Mouse (Mus musculus) cerebellum, postnatal 25 days (tissue): ENCODE data around the gene Gm17662.

Experiments used
- DNase-seq, 2 experiments: peaks; one replicate each; pipeline ENCODE4 v3.0.0; 2021; ENCODE audit warnings: mixed read lengths in 2 of 2

Gm17662 gene

DNA sequence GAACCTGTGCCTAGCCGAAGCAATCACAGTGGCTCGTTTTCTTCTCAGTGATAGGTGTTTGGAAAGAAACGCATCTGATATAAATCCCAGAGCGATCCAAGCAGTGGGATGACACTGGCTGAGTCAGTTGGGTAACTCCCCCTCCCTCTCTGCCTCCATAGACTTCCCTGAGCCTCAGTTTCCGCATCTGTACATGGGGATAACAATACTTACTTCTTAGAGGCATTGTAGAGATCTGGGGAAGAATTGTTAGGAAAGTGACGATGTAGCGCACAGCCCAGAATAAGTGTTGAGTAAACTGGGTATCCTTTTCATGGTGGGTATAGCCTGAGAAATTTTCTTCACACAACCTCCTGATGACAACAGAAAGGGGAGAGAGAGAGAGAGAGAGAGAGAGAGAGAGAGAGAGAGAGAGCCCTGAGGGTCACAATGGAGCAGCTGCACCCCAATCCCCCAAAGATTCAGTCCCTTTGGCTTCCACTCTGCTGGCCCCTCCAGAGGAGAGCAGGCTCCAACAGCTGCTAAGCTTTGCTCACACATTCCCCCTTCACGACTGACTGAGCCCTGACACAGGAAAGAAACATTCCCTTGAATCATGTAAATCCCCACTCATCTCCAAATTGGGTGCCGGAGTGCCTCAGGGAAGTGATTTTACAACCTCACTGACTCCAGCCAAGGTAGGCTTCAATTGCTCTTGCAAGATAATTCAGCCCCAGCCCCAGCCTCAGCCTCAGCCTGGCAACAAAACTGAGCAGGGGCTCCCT is 31.6 kb downstream of the Gm17662 start:
- no peak for DNase-seq

GRCm38 (mm10) chr4:104891708-104892107 is 34.6 kb downstream of the Gm17662 start:
- DNase-seq, result peak; percentile 66 to 78

- no peak for DNase-seq
These were observed 36.5 kb downstream of the Gm17662 start for GRCm38 (mm10) chr4:104893588-104893987.

- peak; percentile 66 to 78 for DNase-seq
These were observed 37.0 kb downstream of the Gm17662 start for GRCm38 (mm10) chr4:104894004-104894734.

- DNase-seq, result peak; percentile 17 to 46
These were observed 45.7 kb downstream of the Gm17662 start for GRCm38 (mm10) chr4:104902836-104903235.

DNA sequence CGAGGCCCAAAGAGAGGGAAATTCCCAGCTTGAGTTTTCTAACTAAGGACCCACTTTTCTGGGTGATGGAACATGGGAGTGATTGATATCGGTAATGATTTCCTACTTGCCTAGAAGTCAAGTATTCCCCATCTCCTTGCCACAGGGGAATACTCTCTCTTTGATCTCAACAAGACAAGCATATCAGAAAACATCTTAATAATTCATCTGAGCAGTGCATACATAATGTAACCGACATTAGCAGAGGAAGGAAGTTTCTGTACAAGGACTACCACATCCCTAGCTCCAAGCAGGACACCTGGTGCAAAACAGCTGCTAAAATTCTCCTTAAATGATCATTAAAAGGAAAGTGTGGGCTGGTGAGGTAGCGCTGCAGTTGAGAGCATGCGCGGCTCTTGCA is 47.9 kb downstream of the Gm17662 start:
- DNase-seq, result no peak
